Mouse (Mus musculus): ENCODE results near the gene Magi3. TPM values are rescaled to one million over a fixed set of nuclear protein-coding genes. Genes with fewer than 3 reads are reported as not detected.
A peak's percentile ranks its signal among the peaks of the same experiment; 100 is the strongest.

The Magi3 gene
- polyA plus RNA-seq, 1 experiment from 2014 or later = 7.5 TPM

- no peak overlapping the region for H3K4me3 ChIP-seq (replicated peaks)
- H3K36me3 ChIP-seq = 0 out of 2 replicates have a peak, but pooled peaks cover 6% of the 10 kb centered on the region
- H3K9ac ChIP-seq = no peak overlapping the region
- H3K27me3 ChIP-seq (replicated peaks) = no peaks in the 10 kb centered on the region
- 80% methylated on average over 2 of the region's 2 CpGs for WGBS
- ATAC-seq = no peak
- no peak overlapping the region for H3K4me2 ChIP-seq (replicated peaks)
- H3K4me1 ChIP-seq (replicated peaks) = no peaks in the 10 kb centered on the region
- no peak overlapping the region for H3K27ac ChIP-seq
- H3K9me3 ChIP-seq = no peaks in the 10 kb centered on the region
Observed at GRCm38 (mm10) chr3:104011972-104012371, 208.2 kb downstream of the Magi3 start.

GRCm38 (mm10) chr3:104009924-104010662 is 210.1 kb downstream of the Magi3 start:
- Histone ChIP-seq H3K27ac (no peak overlapping the region), H3K27me3 (replicated peaks) (no peaks in the 10 kb centered on the region), H3K4me2 (replicated peaks) (no peak overlapping the region), H3K4me1 (replicated peaks) (no peaks in the 10 kb centered on the region), H3K4me3 (replicated peaks) (no peak overlapping the region), H3K9ac (no peak overlapping the region), H3K36me3 (peaks cover 5% of the 10 kb centered on the region; the same call in 1 of the 2 replicates), H3K9me3 (no peaks in the 10 kb centered on the region)
- 88% methylated on average over 5 of the region's 5 CpGs for WGBS
- ATAC-seq = no peak

GRCm38 (mm10) chr3:104007479-104007878 is 212.7 kb downstream of the Magi3 start:
- H3K9me3 ChIP-seq = no peaks in the 10 kb centered on the region
- peaks cover 9% of the 10 kb centered on the region; the same call in 1 of the 2 replicates for H3K36me3 ChIP-seq
- H3K27ac ChIP-seq = no peak overlapping the region
- ATAC-seq = no peak
- no peak overlapping the region for H3K9ac ChIP-seq
- no peaks in the 10 kb centered on the region for H3K4me1 ChIP-seq (replicated peaks)
- no peak overlapping the region for H3K4me2 ChIP-seq (replicated peaks)
- no peak overlapping the region for H3K4me3 ChIP-seq (replicated peaks)
- H3K27me3 ChIP-seq (replicated peaks) = no peaks in the 10 kb centered on the region
- WGBS = 85% methylated on average over 8 of the region's 8 CpGs

- Histone ChIP-seq H3K27ac (no peak overlapping the region), H3K9me3 (no peaks in the 10 kb centered on the region), H3K36me3 (peaks cover 9% of the 10 kb centered on the region; the same call in 1 of the 2 replicates), H3K9ac (no peak overlapping the region), H3K4me3 (replicated peaks) (no peak overlapping the region), H3K4me1 (replicated peaks) (no peaks in the 10 kb centered on the region), H3K4me2 (replicated peaks) (no peak overlapping the region), H3K27me3 (replicated peaks) (no peaks in the 10 kb centered on the region)
- ATAC-seq = no peak
- 91% methylated on average over 8 of the region's 8 CpGs for WGBS
Observed at GRCm38 (mm10) chr3:104006896-104007466, 213.2 kb downstream of the Magi3 start.

- Histone ChIP-seq H3K27me3 (replicated peaks) (no peaks in the 10 kb centered on the region), H3K27ac (no peak overlapping the region), H3K36me3 (peaks cover 4% of the 10 kb centered on the region; the same call in 1 of the 2 replicates), H3K4me1 (replicated peaks) (no peaks in the 10 kb centered on the region), H3K4me3 (replicated peaks) (no peak overlapping the region), H3K9me3 (no peaks in the 10 kb centered on the region), H3K4me2 (replicated peaks) (no peak overlapping the region), H3K9ac (no peak overlapping the region)
- WGBS = 93% methylated on average over 4 of the region's 4 CpGs
- ATAC-seq = no peak
Observed at GRCm38 (mm10) chr3:103998724-103999123, 221.4 kb downstream of the Magi3 start.

- H3K27me3 ChIP-seq (replicated peaks) = no peaks in the 10 kb centered on the region
- H3K4me1 ChIP-seq (replicated peaks) = no peaks in the 10 kb centered on the region
- no peak for ATAC-seq
- H3K27ac ChIP-seq = no peak overlapping the region
- H3K9me3 ChIP-seq = no peaks in the 10 kb centered on the region
- H3K4me3 ChIP-seq (replicated peaks) = no peak overlapping the region
- no peaks in the 10 kb centered on the region; the same call in 1 of the 2 replicates for H3K36me3 ChIP-seq
- WGBS = 88% methylated on average over 3 of the region's 3 CpGs
- H3K4me2 ChIP-seq (replicated peaks) = no peak overlapping the region
- H3K9ac ChIP-seq = no peak overlapping the region
Observed at GRCm38 (mm10) chr3:103991271-103991670, 228.9 kb downstream of the Magi3 start.

GRCm38 (mm10) chr3:103989352-103989751 is 230.8 kb downstream of the Magi3 start:
- H3K27me3 ChIP-seq (replicated peaks) = no peaks in the 10 kb centered on the region
- WGBS = 89% methylated on average over 4 of the region's 4 CpGs
- H3K4me1 ChIP-seq (replicated peaks) = no peaks in the 10 kb centered on the region
- ATAC-seq = no peak
- no peak overlapping the region for H3K4me3 ChIP-seq (replicated peaks)
- no peak overlapping the region for H3K4me2 ChIP-seq (replicated peaks)
- no peak overlapping the region for H3K27ac ChIP-seq
- no peak overlapping the region for H3K9ac ChIP-seq
- H3K9me3 ChIP-seq = no peaks in the 10 kb centered on the region
- no peaks in the 10 kb centered on the region; the same call in 1 of the 2 replicates for H3K36me3 ChIP-seq

- H3K36me3 ChIP-seq = no peaks in the 10 kb centered on the region; the same call in 1 of the 2 replicates
- no peak for ATAC-seq
- 36% methylated on average over 5 of the region's 5 CpGs for WGBS
Observed at GRCm38 (mm10) chr3:103987831-103988432, 232.2 kb downstream of the Magi3 start.

GRCm38 (mm10) chr3:103985194-103985593 is 235.0 kb downstream of the Magi3 start:
- no peaks in the 10 kb centered on the region; the same call in 1 of the 2 replicates for H3K36me3 ChIP-seq

More at GRCm38 (mm10) chr3:103987831-103988432, 232.2 kb downstream of the Magi3 start:
- no peaks in the 10 kb centered on the region for H3K9me3 ChIP-seq
- H3K4me1 ChIP-seq (replicated peaks) = no peaks in the 10 kb centered on the region
- H3K27ac ChIP-seq = no peak overlapping the region
- H3K9ac ChIP-seq = no peak overlapping the region
- no peak overlapping the region for H3K4me2 ChIP-seq (replicated peaks)
- H3K4me3 ChIP-seq (replicated peaks) = no peak overlapping the region
- no peaks in the 10 kb centered on the region for H3K27me3 ChIP-seq (replicated peaks)

GRCm38 (mm10) chr3:103984556-103984955 is 235.6 kb downstream of the Magi3 start:
- Histone ChIP-seq H3K4me2 (replicated peaks) (no peak overlapping the region), H3K9me3 (no peaks in the 10 kb centered on the region), H3K4me1 (replicated peaks) (no peaks in the 10 kb centered on the region), H3K36me3 (no peaks in the 10 kb centered on the region; the same call in 1 of the 2 replicates), H3K27ac (no peak overlapping the region), H3K9ac (no peak overlapping the region), H3K4me3 (replicated peaks) (no peak overlapping the region), H3K27me3 (replicated peaks) (no peaks in the 10 kb centered on the region)
- 87% methylated on average over 4 of the region's 4 CpGs for WGBS
- no peak for ATAC-seq

More at GRCm38 (mm10) chr3:103985194-103985593, 235.0 kb downstream of the Magi3 start:
- H3K9ac ChIP-seq = no peak overlapping the region
- no peaks in the 10 kb centered on the region for H3K9me3 ChIP-seq
- no peaks in the 10 kb centered on the region for H3K27me3 ChIP-seq (replicated peaks)
- no peak overlapping the region for H3K27ac ChIP-seq
- no peak for ATAC-seq
- no peak overlapping the region for H3K4me2 ChIP-seq (replicated peaks)
- no peak overlapping the region for H3K4me3 ChIP-seq (replicated peaks)
- 98% methylated on average over 2 of the region's 2 CpGs for WGBS
- no peaks in the 10 kb centered on the region for H3K4me1 ChIP-seq (replicated peaks)

GRCm38 (mm10) chr3:103971157-103971556 is 249.0 kb downstream of the Magi3 start:
- Histone ChIP-seq H3K4me3 (replicated peaks) (no peak overlapping the region), H3K27ac (no peak overlapping the region), H3K36me3 (no peaks in the 10 kb centered on the region), H3K9ac (no peak overlapping the region), H3K9me3 (no peaks in the 10 kb centered on the region), H3K27me3 (replicated peaks) (no peaks in the 10 kb centered on the region), H3K4me2 (replicated peaks) (no peak overlapping the region), H3K4me1 (replicated peaks) (peaks cover 3% of the 10 kb centered on the region; the same call in 1 of the 2 replicates)
- 95% methylated on average over 2 of the region's 2 CpGs for WGBS
- no peak for ATAC-seq

GRCm38 (mm10) chr3:103968701-103969100 is 251.5 kb downstream of the Magi3 start:
- no peaks in the 10 kb centered on the region for H3K27me3 ChIP-seq (replicated peaks)
- peaks cover 3% of the 10 kb centered on the region; the same call in 1 of the 2 replicates for H3K4me1 ChIP-seq (replicated peaks)
- H3K9me3 ChIP-seq = no peaks in the 10 kb centered on the region
- H3K27ac ChIP-seq = peak overlapping the region; percentile 97
- peak overlapping the region; percentile 86 for H3K9ac ChIP-seq
- H3K36me3 ChIP-seq = no peaks in the 10 kb centered on the region
- ATAC-seq = peak; percentile 71
- peak overlapping the region; percentile 67 for H3K4me2 ChIP-seq (replicated peaks)
- WGBS = under 1% methylated on average over 24 of the region's 24 CpGs
- peak overlapping the region; percentile 97 for H3K4me3 ChIP-seq (replicated peaks)

Measured in intestine, embryonic 15.5 days (tissue).